Mouse (Mus musculus): Measurements from ENCODE around the gene Cnnm4.

Gene Cnnm4

DNA sequence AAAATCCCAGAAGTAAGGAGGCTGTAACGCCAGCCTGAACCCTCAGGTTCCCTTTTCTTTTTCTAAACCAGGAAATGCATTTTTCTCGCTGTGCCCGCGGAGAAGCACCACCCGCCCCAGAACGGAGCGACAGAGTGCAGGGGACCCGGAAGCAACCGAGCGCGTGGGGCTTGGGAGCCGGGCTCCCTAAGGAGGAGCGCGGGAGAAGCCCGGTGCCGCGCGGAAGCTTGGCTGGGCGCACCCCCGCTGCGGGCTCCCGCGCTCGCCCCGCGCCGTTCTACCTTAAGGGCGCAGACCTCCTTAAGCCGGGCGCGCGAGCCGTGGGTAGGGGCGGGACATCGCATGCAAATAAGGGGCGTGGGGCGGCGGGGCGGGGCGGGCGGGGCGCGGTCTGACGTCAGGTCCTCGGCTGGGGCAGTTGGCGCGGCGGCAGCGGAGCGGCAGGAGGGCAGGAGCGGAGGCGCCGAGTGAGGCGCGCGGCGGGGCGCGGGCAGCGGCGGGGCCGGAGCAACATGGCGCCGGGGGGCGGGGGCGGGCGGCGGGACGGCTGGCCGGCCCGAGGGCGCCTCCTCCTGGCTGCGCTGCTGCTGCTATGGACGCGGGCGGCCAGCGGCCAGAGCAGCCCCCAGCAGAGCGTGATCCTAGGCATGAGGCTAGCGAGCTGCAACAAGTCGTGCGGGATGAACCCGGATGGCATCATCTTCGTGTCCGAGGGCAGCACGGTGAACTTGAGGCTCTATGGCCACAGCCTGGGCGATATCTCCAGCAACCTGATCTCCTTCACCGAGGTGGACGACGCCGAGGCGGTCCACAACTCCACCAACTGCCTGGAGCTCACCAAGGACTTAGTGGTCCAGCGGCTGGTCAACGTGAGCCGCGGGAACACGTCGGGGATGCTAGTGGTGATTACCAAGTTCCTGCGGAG is at the start of gene Cnnm4:
Cnnm4 (plus strand) TSS at position 440 of the 925 bp plus-strand sequence.
- peak; percentile 85 for DNase-seq

DNA sequence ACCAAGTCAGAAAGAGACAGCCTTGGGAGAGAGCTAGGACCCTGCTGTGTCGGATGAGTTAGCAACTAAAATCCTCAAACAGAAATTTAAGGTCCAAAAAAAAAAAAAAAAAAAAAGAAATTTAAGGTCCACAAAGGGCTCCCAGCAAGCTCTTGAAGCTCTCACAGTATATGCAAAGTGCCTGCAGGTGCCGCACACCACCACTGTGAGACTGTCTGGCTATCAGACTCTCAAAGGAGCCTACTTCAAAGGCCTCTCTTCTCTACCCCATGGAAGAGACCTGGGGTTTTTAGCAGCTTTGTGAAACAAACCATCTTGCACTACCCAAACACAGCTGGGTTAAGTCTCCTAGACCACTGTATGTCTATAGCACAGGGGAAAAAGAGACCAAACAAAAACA is 41.9 kb upstream of the Cnnm4 start:
- no peak for DNase-seq

DNA sequence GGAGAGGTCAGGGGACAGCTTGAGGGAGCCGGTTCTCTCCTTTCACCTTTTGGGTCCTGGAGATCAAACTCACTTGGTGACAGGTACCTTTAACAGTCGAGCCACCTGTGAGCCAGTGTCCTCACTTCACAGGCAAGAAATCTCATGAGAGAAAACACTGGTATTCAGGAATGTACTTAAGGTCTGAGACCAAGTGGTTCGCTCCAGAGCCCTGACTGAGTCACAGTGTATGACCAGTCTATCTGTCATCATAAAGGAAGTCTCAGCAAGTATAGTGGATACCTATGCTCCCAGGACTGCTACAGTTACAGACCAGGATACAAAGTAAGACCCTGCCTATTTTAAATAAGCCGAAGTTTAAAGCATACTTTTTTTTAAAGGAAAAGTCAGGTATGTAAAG is 38.4 kb upstream of the Cnnm4 start:
- DNase-seq: no peak

DNA sequence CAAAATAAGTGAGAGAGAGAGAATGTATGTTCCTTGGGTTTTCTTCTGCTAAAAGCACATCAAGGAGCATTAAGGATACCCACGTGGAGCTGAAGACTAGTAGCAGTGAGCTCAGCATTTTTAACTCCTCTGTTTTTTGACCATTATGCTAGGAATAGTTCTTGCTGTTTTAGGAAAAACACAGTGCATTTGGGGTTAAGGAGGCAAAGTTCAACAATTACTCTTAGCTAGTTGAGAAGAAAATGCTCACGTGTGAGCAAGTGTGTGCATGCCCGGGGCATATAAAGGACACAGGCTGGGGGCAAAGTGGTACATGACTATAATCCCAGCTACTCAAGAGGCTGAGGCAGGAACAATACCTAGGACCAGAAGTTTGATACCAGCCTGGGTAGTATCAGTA is 37.8 kb upstream of the Cnnm4 start:
- peak; percentile 16 for DNase-seq

DNA sequence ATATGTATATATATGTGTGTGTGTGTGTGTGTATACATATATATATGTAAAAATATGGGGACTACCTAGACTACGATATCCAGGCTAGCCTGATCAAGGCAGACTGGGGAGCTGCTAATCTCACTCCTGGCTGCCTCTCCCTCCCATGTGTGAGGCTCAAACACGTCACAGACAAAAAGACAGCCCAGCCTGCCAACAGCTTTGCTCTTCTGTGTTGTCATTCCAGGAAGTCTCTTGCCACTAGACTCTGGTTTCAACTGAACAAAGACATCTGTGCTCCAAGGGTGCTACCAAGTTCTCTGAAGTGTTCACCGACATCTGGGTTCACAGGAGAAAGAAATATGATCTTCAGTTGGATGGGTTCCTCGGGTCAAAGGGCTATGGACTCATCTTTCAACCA is 36.3 kb upstream of the Cnnm4 start:
- DNase-seq: no peak

DNA sequence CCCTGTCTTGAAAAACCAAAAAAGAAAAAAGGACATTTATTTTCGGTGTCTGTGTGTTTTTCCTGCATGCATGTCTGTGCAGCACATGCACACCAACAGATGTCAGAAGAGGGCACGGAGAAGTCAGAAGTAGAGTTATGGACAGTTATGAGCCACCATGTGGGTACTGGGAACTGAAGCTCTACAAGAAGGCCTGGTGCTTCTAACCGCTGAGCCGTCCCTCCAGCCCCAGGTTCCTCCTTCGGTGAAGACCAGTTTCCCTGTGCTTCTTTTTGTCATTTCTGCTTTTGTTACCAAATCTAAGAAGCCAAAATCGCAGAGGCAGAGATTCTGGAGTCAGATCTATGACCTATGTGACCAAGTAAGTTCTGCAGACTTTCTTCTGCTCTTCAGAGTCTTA is 34.9 kb upstream of the Cnnm4 start:
- DNase-seq: no peak

DNA sequence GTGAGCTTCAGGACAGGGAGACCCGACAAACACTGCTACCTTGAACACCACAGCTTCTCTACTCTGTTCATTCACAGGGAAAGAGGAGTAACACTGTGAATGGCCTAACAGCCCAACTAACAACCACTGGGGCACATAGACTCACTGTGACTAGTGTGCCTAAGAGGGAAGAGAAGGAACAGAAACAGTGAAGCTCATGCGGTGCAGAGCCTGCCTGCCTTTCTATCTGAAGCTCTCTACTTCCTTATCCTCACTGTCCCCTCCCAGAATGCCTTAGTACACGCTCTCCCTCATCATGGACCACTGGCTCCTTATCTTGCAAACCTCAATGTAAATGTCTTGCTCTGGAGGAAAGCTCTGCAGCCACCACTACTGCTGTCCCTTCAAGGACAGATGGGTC is 34.2 kb upstream of the Cnnm4 start:
- no peak for DNase-seq

DNA sequence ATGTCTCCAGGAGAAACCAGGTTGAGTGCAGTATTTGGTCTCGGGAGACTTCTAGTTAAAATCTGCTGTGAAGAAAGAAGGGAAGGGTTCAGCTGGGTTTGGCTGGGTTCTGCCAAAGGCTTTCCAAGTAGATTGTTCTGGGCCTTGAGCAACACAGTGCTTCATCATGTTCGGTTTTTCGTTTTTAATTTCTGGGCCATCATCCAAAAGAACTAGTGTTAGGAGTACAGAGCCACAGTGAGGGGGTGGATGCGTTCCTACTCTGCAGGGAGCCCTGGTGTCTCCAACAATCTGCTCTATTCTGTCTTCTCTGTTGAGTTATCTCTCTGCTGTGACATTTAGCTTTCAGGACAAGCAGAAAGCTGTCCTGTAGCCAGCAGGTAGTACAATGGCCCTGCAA is 30.3 kb upstream of the Cnnm4 start:
- DNase-seq: no peak

DNA sequence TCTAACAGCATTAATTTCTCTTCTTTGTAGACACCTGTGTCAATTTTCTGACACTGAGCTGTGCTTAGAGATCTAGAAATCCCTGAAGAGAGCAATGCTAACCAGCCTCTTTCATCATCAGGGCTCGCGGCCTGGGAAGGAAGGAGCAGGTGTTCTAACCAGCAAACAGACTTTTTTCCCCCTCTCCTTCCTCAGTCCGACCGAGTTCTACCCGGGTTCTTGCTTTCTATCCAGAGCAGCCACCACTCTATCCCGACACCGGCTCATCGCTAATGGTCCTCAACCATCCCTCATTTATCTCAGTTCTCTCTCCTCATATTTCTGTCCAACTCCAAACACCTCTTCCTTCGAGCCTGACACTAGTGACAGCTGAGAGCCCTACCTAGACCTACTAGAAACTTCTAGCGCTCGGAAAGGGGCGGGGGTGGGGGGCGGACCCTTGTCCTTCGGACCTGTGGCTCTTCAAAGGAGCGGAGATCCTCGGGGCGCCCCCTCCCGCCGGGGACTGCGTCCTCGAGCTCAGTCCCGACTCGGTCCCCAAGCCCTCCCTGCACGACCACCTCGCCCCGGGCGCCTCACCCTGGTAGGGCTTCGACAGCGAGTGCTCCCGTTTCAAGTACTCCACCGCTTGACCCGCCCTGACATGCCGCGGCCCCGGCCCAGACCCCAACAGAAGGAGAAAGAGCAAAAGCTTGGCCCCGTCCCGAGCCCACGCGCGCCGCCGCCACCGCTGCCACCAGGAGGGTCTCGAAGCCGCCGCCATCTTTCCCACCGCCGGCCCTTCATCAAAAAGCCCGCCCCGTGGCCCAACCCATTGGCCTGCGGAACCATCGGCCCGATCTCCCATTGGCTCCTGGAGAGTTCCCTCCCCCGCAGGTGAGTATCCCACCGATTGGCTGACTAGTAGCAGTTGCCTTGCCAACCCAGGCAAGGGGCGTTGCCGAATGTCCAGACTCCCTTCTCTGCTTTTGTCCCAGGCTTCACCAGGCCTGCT is 26.7 kb upstream of the Cnnm4 start, which contains the start of gene Lman2l:
Lman2l (minus strand) TSS at position 801 of the 994 bp plus-strand sequence.
- peak; percentile 98 for DNase-seq

DNA sequence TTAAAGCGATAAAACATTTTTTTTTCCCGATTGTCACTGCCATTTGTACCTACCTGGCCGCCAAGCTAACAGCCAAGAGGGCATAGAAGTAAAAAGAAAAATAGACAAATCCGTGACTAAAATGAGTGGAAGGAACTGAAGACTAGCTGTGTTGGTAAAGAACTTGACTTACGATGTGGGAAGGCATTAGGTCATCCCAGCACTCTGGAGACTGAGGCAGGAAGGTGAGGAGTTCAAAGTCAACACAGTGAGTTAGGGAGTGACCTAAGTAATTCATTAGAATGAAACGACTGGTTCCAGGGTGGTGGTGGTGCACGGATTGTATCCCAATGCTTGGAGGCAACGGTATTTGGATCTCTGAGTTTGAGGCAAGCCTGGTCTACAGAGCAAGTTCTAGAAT is 25.9 kb upstream of the Cnnm4 start:
- DNase-seq: no peak

DNA sequence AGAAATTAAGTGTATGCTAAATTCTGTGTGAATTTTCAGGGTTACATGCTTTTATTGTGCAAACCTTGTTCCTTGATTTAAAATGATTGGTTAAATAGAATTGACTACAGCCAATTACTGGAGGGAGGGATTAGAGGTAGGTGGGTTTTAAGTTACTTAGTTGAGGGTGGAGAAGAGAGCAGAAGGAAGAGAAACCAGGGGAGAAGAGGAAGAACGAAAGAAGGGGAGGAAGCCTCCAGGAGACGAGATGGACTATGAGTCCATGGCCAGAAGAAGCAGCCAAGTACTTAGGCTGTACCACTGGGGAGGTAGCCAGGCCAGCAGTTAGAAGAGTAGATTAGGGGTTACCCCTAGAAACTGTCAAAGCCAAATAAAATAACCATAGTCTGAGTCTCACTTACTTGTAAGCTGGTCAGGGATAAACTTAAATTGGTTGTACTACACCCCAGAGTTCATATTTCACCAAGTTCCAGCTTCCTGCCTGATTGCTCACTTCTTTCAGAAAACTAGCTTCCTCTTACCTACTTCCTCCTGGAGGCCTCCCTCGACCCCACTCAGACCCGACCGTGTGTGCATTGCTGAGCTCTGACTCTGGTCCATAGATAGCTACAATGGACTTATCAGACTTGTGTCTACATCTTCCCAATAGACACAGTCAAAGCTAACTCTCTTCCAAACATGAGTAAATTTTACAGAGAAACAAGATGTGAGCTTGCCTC is 25.2 kb upstream of the Cnnm4 start:
- DNase-seq: no peak

DNA sequence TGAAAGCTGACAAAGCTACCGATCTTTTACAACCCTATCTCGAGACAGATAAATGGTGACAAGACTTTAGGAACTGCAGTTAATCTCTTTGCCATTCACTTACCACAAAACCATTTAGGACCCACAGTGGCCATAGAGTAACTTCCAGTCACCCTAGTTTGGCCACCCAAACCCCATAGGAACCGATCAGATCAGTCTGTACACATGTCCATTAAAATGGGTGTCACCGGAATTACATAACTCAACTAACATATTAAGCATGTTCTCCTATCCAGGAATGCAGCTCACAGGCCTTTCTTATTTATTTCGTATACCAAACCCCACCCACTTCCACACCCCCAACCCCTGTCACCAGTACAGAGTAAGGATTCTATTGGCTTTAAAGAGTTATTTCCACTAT is 24.6 kb upstream of the Cnnm4 start:
- DNase-seq: no peak

DNA sequence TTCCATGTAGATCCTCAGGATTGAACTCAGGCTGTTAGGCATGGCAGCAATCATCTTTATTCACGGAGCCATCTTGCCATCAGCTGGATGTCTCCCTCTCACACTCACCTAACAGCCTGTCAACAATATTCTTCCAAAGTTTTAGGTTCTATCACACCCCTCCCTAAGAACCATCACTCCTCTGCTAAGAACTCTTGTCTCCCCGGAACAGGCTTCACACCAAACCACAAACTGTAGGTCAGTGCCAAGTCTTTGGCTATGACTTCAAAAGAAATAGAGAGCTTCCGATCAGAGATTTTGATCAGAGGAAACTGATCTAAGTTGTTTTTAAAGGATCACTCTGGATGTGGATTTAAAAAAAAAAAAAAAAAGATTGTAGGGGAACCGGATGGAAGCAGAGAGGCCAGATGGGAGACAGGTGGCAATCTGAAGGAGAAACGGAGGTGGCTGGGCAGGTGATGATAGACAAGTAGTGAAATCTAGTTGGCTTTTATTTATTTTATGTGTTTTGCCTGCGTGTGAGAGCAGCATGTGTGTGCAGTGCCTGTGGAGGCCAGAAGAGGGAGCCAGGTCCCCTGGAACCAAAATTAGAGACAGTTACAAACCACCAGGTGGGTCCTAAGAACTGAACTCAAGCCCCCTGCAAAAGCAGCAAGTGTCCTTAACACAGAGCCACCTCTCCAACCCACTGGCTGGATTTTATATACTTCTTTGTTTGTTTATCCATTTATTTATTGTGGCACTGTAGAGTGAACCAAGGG is 17.2 kb upstream of the Cnnm4 start:
- DNase-seq: no peak

DNA sequence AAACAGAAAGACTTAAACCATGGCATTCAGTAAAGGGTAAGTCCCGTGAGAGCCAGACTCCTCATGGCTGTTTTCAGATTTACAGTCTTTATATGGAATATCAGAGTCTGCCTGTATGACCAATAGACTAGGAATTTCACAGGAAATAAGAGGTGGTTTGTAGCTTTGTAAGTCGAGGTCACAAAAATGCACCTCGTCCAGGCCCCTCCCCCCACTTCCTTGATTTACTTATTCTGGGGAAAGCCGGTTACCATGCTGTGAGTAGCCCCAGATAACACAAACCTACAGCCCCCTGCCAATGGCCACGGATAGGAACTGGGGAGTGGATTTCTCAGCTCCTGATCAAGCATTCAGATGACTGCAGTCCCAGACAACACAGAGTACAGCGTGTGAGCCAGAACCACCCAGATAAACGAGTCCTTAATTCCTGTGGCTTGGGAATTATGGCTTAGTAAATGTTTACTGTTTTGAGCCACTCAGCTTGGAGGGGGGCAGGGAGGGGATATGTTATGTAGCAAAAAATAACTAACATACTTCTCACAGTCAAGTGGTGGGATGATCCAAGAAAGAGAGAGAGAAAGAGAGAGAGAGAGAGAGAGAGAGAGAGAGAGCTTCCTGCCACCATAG is 13.9 kb upstream of the Cnnm4 start:
- no peak for DNase-seq

DNA sequence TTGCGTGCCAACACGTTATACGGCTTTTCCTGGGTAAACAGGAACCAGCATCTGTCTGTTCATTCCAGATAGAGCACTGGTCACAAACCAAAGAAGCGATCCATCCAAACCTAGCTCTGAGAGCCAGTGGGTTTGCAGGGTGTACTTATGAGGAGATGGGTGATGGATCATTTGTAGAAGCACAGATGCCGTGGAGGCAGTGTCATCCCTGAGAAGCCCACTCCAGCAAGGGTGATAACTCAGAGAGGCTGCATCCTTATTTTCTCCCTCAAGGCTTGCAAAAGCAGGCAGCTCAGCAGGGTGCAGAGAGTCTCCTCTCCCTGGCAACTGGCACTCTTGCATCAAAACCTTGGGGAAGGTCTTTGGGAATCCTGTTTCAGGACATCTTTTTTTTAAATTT is 13.3 kb upstream of the Cnnm4 start:
- no peak for DNase-seq

DNA sequence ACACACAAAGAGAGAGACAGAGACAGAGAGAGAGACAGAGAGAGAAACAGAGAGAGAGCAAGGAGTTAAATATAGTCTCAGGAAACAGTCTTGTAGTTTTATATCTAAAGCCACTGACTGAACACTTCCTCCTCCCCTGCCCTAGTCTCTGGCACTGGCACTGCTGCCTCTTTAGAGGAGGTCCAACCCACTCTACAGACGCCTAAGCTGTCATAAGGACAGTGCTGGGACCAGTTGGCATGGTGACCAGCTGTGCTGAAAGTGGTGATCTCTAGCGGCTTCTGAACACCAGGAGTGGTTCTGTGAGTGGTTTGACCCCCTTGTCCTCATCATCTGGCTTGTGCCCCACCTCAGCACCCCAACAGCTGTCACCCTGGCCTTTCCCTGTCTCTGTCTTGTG is 9.6 kb upstream of the Cnnm4 start:
- no peak for DNase-seq

DNA sequence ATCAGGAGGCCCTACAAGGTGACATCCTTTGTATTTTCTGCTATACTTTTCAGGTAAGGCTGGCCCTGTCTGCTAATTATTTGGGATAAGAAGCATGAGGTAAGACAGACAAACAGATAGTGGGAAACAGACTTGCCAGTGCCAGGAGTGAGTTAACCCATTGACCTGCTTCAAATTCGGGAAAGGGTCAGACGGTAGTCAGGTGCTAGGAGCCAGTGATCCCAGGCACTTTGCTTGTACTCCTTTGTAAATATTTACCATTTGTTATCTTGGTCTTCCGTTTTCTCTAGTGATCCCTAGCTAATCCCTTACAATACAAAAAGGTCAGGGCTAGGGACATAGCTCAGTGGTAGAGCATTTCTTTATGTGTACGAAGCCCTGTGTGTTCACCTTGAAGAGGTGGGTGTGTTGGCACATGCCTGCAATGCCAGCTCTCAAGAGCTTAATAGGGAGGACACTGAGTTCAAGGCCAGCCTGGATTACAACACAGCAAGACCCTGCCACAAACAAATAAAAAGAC is 5.7 kb upstream of the Cnnm4 start:
- DNase-seq: no peak

DNA sequence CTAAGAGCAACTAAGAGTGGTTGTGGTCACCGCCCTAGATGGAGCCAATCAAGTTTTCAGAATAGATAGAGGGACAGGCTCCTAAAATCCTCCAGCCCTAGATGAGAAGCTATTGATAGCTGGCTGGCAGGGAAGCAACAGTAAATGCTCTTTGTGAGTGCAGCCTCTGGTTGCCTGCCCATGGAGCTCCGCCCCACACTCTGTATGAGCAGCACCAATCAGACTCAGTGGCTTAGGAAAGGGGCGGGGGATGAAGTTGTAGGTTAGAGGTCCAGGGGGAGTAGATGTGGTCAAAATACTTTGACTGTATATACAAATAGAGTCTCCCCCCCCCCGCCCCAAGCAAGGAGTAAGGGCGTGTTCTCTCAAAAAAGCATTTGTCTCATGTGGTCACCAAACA is 4.0 kb upstream of the Cnnm4 start:
- DNase-seq: no peak

DNA sequence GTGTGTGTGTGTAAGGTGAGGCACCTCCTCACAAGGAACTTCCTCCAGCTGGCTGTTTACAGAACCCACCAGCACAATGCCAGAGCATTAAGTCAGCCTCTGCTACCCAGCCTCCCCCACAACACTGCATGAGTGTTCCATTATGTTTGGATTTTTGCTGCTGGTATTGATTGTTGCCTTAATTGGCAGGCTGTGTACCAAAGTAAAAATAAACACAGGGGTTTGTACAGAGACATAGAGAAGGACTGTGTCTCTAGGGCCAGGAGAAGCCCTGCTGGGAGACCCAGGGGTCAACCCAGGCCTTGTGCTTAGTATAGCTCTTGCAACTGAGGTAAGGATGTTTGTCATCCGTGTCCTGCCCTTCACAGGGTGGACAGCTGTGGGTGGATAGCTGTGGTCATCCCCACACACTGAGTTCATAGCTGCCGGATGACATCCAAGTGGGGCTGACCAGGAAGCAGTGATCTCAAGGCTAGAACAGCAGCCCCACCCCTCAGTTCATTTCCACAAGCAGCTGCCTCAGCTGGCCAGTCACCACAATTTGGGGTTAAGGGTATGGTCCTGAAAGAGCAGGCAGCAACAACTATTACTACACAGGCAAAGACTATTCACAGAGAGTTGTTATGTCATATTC is 1.5 kb upstream of the Cnnm4 start:
- DNase-seq: no peak

DNA sequence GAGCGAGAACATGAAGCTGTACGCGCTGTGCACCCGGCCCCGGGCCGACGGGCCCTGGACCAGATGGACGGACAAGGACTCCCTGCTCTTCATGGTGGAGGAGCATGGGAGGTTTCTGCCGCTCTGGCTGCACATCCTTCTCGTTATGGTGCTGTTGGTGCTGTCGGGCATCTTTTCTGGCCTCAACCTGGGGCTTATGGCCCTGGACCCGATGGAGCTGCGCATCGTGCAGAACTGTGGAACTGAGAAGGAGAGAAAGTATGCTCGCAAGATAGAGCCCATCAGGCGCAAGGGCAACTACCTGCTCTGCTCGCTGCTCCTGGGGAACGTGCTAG is 653 bp downstream of the Cnnm4 start:
- DNase-seq: no peak

DNA sequence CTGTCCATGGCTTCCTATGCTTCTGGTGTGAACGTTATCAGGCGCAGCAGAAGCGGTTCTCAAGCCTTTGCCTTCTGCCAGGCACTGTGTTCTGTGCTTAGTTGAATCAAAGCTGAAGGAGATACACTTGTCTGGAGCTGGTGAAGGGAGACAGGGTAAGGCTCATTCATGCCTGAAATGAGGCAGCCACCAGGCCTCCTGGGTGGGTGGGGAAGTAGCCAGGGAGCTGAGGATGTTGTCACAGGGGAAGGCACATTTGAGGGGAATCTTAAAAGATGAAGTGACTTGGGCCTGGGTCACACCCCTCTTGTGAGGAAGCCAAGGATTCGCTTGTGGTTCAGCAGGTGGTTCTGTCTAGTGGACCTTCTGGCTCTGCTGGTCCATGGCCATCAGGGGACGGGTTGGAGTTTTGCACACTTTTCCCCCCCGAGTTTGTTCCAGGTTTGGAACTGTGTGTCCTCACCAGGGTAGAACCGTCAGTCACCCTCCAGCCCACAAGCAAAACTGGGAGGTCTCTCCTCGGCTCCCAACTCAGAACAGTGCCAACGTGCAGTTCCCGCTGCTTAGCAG is 1.9 kb downstream of the Cnnm4 start:
- DNase-seq: no peak
